Mouse (Mus musculus) spleen, adult 2 months (tissue): ENCODE results near the gene Myo3b.

Experiments used
- CTCF ChIP-seq: fragments of 200-500 bp; IDR thresholded peaks from 2 replicates; pipeline ENCODE4 v1.5.1; 2011; ENCODE audit warnings: mild to moderate bottlenecking, inconsistent platforms; ENCODE audit not compliant: insufficient read depth, insufficient read length, insufficient replicate concordance; ENCODE audit errors: extremely low read depth
- POLR2A ChIP-seq: fragments of 200-500 bp; IDR thresholded peaks from 2 replicates; pipeline ENCODE4 v1.6.1; 2011; ENCODE audit warnings: low read depth, low read length, inconsistent platforms

- TF ChIP-seq POLR2A (no peak), CTCF (no peak)
These were observed 163.7 kb downstream of the Myo3b start for GRCm38 (mm10) chr2:70202578-70203167.
